ENCODE assay signal across 29 mouse cellular contexts in genomic region chr8:65064071-65064470, GRCm38 (mm10). TPM values are rescaled to one million over a fixed set of nuclear protein-coding genes. Genes with fewer than 3 reads are reported as not detected.
"Had no signal": no experiment of that assay in that cellular context is flagged by ENCODE, and none has a peak within 500 bp of the region (broad histone marks: within the 10 kb centered on the region; RNA-seq: fewer than 3 reads in every experiment).

No protein-coding gene starts in this region.

- H3K4me1 ChIP-seq: lung, embryonic 15.5 days had no signal

- H3K27ac ChIP-seq: lung, embryonic 15.5 days; macrophage; midbrain, embryonic 13.5 days; midbrain, embryonic 15.5 days; neural tube, embryonic 12.5 days had no signal

- H3K36me3 ChIP-seq: lung, embryonic 15.5 days; midbrain, embryonic 13.5 days; midbrain, embryonic 15.5 days; neural tube, embryonic 12.5 days had no signal

- H3K27me3 ChIP-seq: lung, embryonic 15.5 days; megakaryocyte, embryonic 14.5 days; midbrain, embryonic 13.5 days; midbrain, embryonic 15.5 days; neural tube, embryonic 12.5 days had no signal

- DNase-seq: liver, postnatal 0 days; lung, adult 2 months; lung, postnatal 14 days; lung, postnatal 36 days; right cerebral cortex, adult 18-20 months; right cerebral cortex, postnatal 25 days; right cerebral cortex, postnatal 4 days; spleen, adult 18-20 months; thymus, adult 18-20 months; thymus, postnatal 14 days; thymus, postnatal 36 days had no signal

- H3K9ac ChIP-seq: liver, postnatal 0 days; lung, embryonic 15.5 days; midbrain, embryonic 13.5 days; midbrain, embryonic 15.5 days; neural tube, embryonic 12.5 days had no signal

- H3K4me3 ChIP-seq: lung, embryonic 15.5 days; megakaryocyte, embryonic 14.5 days; midbrain, embryonic 13.5 days; midbrain, embryonic 15.5 days; neural tube, embryonic 12.5 days had no signal

RNA-seq across cellular contexts. Expression of gene Gm10663, which starts 10.8 kb away (rescaled TPM):
- total RNA-seq: megakaryocyte progenitor cell, adult 5-6 weeks; midbrain, postnatal 0 days; monocyte, adult 5-6 weeks; neutrophil, adult 5-6 weeks had no signal
- polyA plus RNA-seq: liver, postnatal 0 days; lung, adult 2 months; lung, embryonic 15.5 days; lung, postnatal 0 days; macrophage; midbrain, embryonic 11.5 days; midbrain, embryonic 13.5 days; midbrain, embryonic 15.5 days; midbrain, postnatal 0 days; neural tube, embryonic 12.5 days; neural tube, embryonic 14.5 days; small intestine, adult 2 months; stomach, embryonic 14.5 days; stomach, embryonic 16.5 days; thymus, postnatal 0 days; urinary bladder, adult 2 months had no signal

RNA-seq across cellular contexts. Expression of gene Apela, which starts 26.9 kb away (rescaled TPM):
- total RNA-seq: megakaryocyte progenitor cell, adult 5-6 weeks; midbrain, postnatal 0 days; monocyte, adult 5-6 weeks; neutrophil, adult 5-6 weeks had no signal
- polyA plus RNA-seq: lung, adult 2 months; macrophage; small intestine, adult 2 months; thymus, postnatal 0 days had no signal

RNA-seq across cellular contexts. Expression of gene Trim60, which starts 45.7 kb away (rescaled TPM):
- total RNA-seq: megakaryocyte progenitor cell, adult 5-6 weeks; midbrain, postnatal 0 days; monocyte, adult 5-6 weeks; neutrophil, adult 5-6 weeks had no signal
- polyA plus RNA-seq: liver, postnatal 0 days; lung, adult 2 months; lung, embryonic 15.5 days; lung, postnatal 0 days; macrophage; midbrain, embryonic 11.5 days; midbrain, embryonic 13.5 days; midbrain, embryonic 15.5 days; midbrain, postnatal 0 days; neural tube, embryonic 12.5 days; neural tube, embryonic 14.5 days; small intestine, adult 2 months; stomach, embryonic 14.5 days; stomach, embryonic 16.5 days; thymus, postnatal 0 days; urinary bladder, adult 2 months had no signal

RNA-seq across cellular contexts. Expression of gene Trim61, which starts 45.7 kb away (rescaled TPM):
- total RNA-seq: megakaryocyte progenitor cell, adult 5-6 weeks; midbrain, postnatal 0 days; monocyte, adult 5-6 weeks; neutrophil, adult 5-6 weeks had no signal
- polyA plus RNA-seq: liver, postnatal 0 days; lung, adult 2 months; lung, embryonic 15.5 days; lung, postnatal 0 days; macrophage; midbrain, embryonic 11.5 days; midbrain, embryonic 13.5 days; midbrain, embryonic 15.5 days; midbrain, postnatal 0 days; small intestine, adult 2 months; stomach, embryonic 14.5 days; thymus, postnatal 0 days; urinary bladder, adult 2 months had no signal
